Mouse (Mus musculus) left cerebral cortex, postnatal 25 days (tissue): ENCODE results near the gene Prdx5. TPM values are rescaled to one million over a fixed set of nuclear protein-coding genes. Genes with fewer than 3 reads are reported as not detected.

Experiments used
- DNase-seq, 2 experiments: peaks; one replicate each; pipeline ENCODE4 v3.0.0; 2022; ENCODE audit warnings: low spot score in 2 of 2, mixed read lengths in 1 of 2
- intact Hi-C: fragments of 180-260 bp; cut with DNase I; formaldehyde crosslinking; loops from one replicate; pipeline ENCODE4 v1.15.1; 2025
- microRNA-seq, 2 experiments: library from miRNA; unstranded; fragments of <30 nt; microRNA quantifications; one replicate each; pipeline ENCODE4 v1.2.0; 2022
- total RNA-seq, 2 experiments: library from RNA; stranded (reverse); gene quantifications; 2 replicates each; pipeline ENCODE4 v1.2.3; 2021

The Prdx5 gene
- total RNA-seq, 2 experiments from 2014 or later: 337 to 358 TPM

DNA sequence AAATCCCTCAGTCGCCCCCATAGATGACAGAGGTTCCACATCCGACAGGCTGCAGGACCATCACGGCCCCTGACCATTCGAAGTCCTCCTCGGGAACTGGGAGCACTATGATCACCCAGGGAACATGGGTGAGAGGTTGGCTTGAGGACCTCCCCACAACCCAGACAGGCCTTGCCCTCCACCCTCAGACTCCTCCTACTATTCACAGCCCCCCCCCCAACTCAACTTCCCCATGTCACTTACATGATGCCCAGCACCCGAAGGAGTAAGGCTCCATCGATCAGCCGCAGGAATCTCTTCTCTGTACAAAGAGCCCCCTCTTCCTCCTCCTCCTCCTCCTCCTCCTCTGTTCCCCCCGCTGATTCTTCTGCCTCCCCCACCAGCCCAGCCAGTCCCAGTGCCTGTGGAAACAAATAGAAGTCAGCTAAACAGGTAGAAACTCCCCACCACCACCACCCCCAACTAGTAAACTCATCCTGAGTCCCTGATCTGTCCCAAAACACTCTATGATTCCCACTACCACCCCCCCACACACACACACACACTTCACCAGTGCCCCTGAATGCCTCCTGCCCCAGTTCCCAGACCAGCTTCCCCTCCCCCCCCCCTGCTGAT is 52.4 kb downstream of the Prdx5 start:
- no peak for DNase-seq
- intact Hi-C loops: loop anchor here (5.0 kb wide), 2 partner anchors 50 to 365 kb away; partner anchors contain the start of gene Trmt112

DNA sequence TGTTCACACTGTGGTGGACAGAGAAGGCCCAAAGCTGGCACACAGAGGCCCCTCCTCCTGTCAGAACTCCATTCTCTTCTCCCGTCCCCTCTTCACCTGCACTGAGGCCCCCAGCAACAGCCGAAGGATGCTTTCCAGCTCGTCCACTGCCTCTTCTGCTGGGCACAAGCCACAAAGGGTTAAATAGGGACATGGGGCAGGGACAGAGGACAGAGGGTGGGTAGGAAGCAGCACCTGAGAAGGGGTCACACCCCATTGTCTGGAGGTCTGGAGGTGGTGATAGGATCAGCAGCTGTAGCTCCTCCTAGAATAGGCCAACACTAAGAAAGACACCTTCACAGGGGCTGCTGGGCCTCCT is 52.9 kb downstream of the Prdx5 start:
- intact Hi-C loops: loop anchor here (5.0 kb wide), 2 partner anchors 50 to 365 kb away; partner anchors contain the start of gene Trmt112

More for the DNA sequence above, 52.9 kb downstream of the Prdx5 start:
- DNase-seq: no peak

Small RNA genes within 50 kb of the gene (microRNA-seq; reads per million reads assigned to microRNA genes)
- 6.4 to 6.9 reads per million in 2 experiments for gene Mir6990

Other genes with a start within 250 kb of the Prdx5 start
- 10 to 100 TPM; 30.8 to 36.4 TPM for gene Rps6ka4, start 69.5 kb downstream of the Prdx5 start, total RNA-seq
- gene Ccdc88b, start 51.9 kb downstream of the Prdx5 start, total RNA-seq: 1 to 10 TPM; 2.0 to 2.2 TPM
- 10 to 100 TPM; 35.0 to 43.2 TPM for gene Trmt112, start 408 bp downstream of the Prdx5 start, total RNA-seq
- gene Esrra, start 11.7 kb upstream of the Prdx5 start, total RNA-seq: 10 to 100 TPM; 60.6 to 65.2 TPM
- 10 to 100 TPM; 27.9 to 31.2 TPM for gene Catsperz, start 15.3 kb upstream of the Prdx5 start, total RNA-seq
- gene Kcnk4, start 24.4 kb upstream of the Prdx5 start, total RNA-seq: 10 to 100 TPM; 33.2 to 40.7 TPM
- gene Bad, start 31.8 kb upstream of the Prdx5 start, total RNA-seq: 10 to 100 TPM; 37.7 to 38.3 TPM
- 100 to 1,000 TPM in 1 of 2 experiments, 10 to 100 TPM in 1; 99.9 to 100 TPM for gene Gpr137, start 32.4 kb upstream of the Prdx5 start, total RNA-seq
- 10 to 100 TPM; 49.8 to 57.2 TPM for gene Ppp1r14b, start 64.9 kb upstream of the Prdx5 start, total RNA-seq
- gene Plcb3, start 66.4 kb upstream of the Prdx5 start, total RNA-seq: 10 to 100 TPM; 11.9 to 13.3 TPM
- 100 to 1,000 TPM in 1 of 2 experiments, 10 to 100 TPM in 1; 98.0 to 104 TPM for gene Fkbp2, start 70.4 kb upstream of the Prdx5 start, total RNA-seq
- 10 to 100 TPM; 79.9 to 80.2 TPM for gene Vegfb, start 77.5 kb upstream of the Prdx5 start, total RNA-seq
- 10 to 100 TPM; 20.1 to 21.0 TPM for gene Dnajc4, start 82.5 kb upstream of the Prdx5 start, total RNA-seq
- 10 to 100 TPM; 12.5 to 14.3 TPM for gene Nudt22, start 86.0 kb upstream of the Prdx5 start, total RNA-seq
- 10 to 100 TPM; 18.0 to 22.9 TPM for gene Trpt1, start 86.0 kb upstream of the Prdx5 start, total RNA-seq
- 1 to 10 TPM; 4.1 to 4.2 TPM for gene Fermt3, start 109.4 kb upstream of the Prdx5 start, total RNA-seq
- gene Stip1, start 129.9 kb upstream of the Prdx5 start, total RNA-seq: 100 to 1,000 TPM; 191 to 206 TPM
- gene Macrod1, start 146.7 kb upstream of the Prdx5 start, total RNA-seq: 10 to 100 TPM; 12.2 to 13.2 TPM
- 10 to 100 TPM; 35.3 to 38.0 TPM for gene Flrt1, start 195.6 kb upstream of the Prdx5 start, total RNA-seq